Mouse (Mus musculus) duodenum, adult 2 months (tissue): ENCODE measurements around the gene Vmn1r204. TPM values are rescaled to one million over a fixed set of nuclear protein-coding genes. Genes with fewer than 3 reads are reported as not detected.

ENCODE experiments used
- polyA plus RNA-seq: library from polyadenylated mRNA; depleted of rRNA; stranded (reverse); fragments of >200 nt; gene quantifications from 2 replicates; pipeline ENCODE4 v1.2.3, GENCODE M21; 2012; ENCODE audit warnings: low replicate concordance; rRNA removed

The Vmn1r204 gene
- polyA plus RNA-seq, result not detected in 2 replicates

DNA sequence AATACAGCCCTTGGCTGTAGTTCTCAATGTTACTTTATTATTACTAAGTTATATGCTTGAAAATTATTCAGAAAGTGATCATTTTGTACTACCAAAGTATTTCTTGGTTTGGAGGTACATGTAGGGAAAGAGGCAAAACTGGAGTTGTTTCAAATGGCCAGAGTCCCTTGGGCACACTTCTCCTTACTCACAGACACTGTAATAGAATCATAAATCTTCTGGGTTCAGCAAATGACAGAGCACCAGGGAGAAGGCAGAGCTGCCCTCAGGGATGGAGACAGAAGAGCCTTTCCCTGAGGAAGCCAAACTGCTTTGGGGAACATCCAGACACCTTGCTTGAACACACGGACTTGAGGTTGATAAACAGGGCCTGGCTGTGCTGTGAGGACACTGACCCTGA lies at the start of gene Vmn1r204:
Gene Vmn1r204 (plus strand): TSS at position 301 of the 400 bp plus-strand sequence.

DNA sequence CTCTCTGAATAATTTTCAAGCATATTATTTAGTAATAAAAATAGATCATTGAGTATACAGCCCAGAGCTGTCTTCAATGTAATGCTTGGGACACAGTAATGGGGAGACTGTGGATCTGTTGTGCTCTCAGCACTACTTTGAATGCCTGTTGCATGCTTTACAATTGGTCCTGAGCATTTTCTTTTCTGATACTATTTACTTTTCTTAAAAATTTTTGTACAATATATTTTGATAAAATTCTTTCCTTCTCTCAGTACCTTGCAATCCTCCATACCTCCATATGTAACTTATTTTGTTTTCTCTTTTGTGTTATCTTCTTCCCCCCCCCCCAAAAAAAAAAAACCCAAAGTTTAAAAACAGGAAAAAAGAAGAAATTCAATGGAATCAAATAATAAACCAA lies 47.7 kb upstream of the Vmn1r204 start, which contains the start of gene Vmn1r202:
Gene Vmn1r202 (minus strand): TSS at position 101 of the 400 bp plus-strand sequence.

DNA sequence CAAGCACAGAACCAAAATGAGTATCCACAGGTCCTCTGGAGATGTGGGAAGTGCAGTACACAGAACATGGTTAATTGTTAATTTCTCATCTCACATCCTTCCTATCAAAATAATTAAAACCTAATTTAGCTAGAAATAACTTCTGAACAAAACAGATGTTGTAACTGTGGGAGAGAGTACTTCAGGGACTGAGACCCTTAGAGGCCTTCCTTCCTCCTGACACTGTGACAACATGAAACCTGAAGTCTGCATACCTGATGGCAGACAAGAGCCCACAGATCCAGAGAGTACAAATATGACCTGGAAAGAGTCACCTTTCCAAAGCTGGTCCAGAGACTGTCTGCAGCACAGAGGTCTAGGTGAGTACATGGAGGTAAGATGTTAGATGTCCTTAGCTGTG lies 35.2 kb upstream of the Vmn1r204 start, which contains the start of gene Vmn1r203:
Gene Vmn1r203 (plus strand): TSS at position 301 of the 400 bp plus-strand sequence.

DNA sequence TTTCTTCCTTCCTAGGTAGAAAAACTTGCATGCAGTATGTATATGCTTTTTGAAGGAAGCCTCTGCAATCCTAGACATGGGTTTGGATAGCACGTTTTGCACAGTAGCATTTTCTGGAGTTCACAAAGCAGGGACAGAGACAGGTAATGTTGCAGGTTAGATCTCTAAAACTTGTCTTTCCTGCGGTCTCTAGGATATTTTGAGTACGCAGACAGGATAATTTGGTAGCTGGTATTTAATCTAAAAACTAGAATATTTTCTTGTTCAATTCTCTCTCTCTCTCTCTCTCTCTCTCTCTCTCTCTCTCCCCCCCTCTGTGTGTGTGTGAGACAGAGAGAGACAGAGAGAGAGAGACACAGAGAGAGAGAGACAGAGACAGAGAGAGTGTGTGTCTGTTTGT lies 39.9 kb downstream of the Vmn1r204 start, which contains the start of gene Vmn1r205:
Gene Vmn1r205 (minus strand): TSS at position 101 of the 400 bp plus-strand sequence.

Other genes with a start within 250 kb of the Vmn1r204 start
- gene Vmn1r197, start 228.6 kb upstream of the Vmn1r204 start, polyA plus RNA-seq, result not detected in 2 replicates
- gene Vmn1r198, start 202.8 kb upstream of the Vmn1r204 start, polyA plus RNA-seq, result not detected in 2 replicates
- not detected in 2 replicates for gene Vmn1r199, start 173.4 kb upstream of the Vmn1r204 start, polyA plus RNA-seq
- gene Vmn1r200, start 162.8 kb upstream of the Vmn1r204 start, polyA plus RNA-seq, result not detected in 2 replicates
- not detected in 2 replicates for gene Vmn1r201, start 81.3 kb upstream of the Vmn1r204 start, polyA plus RNA-seq
- gene Vmn1r202, start 47.8 kb upstream of the Vmn1r204 start, polyA plus RNA-seq, result not detected in 2 replicates
- not detected in 2 replicates for gene Vmn1r203, start 35.1 kb upstream of the Vmn1r204 start, polyA plus RNA-seq
- not detected in 2 replicates for gene Vmn1r205, start 39.8 kb downstream of the Vmn1r204 start, polyA plus RNA-seq
- not detected in 2 replicates for gene Vmn1r206, start 71.1 kb downstream of the Vmn1r204 start, polyA plus RNA-seq
- gene Vmn1r207-ps, start 176.4 kb downstream of the Vmn1r204 start, polyA plus RNA-seq, result not detected in 2 replicates
- not detected in 2 replicates for gene Vmn1r208, start 224.2 kb downstream of the Vmn1r204 start, polyA plus RNA-seq